Mouse (Mus musculus): ENCODE measurements around the gene Hmgcr.

Gene Hmgcr

DNA sequence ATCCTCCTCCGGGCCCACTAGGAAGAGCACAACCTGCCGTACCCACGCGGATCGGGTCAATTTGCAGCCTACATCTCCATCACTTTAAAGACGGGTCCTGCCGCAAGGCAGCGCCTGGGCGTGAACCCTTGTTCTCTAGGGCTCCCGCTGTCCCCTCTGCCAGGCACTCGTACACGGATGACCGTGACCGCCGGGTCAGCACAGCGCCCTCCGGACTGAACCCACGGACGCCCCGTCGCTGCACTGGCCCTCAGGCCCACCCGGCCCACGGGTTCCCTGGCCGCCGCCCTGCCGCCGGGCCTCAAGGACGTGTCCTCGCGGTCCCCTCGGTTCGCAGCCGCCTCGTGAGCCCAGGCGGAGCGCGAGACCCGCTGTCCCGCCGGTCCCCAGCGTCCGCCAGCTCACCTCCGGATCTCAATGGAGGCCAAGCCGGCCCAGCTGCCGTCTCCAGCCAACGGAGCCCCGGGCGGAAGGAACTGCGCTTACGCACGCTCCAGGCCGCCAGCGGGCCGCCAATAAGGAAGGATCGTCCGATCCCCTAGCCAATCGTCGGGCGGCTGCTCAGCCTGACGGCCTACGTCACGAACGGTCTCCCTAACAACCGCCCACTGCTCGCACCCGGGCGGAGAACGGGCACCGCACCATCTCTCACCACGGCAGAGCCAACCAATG, at the start of gene Hmgcr:
Hmgcr (minus strand) TSS at position 531 of the 672 bp plus-strand sequence.
- DNase-seq, result peak; percentile 99

DNA sequence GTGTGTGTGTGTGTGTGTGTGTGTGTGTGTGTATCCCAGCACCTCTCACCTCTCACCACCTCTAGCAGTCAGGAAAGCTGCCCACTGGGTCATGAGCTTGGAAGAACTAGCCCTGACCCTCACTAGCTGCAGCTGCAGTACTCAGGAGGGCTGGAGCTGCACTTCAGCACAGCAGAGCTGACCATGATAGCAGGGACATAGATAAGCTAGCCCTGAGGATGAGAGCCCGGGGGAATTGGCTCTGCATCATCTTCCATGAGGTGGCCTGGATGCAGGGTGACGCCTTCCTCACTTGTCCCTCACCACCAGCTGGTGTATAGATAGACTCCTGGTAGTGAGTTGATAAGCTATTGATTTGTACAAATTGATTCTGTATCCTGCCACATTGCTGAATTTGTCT, 49.3 kb upstream of the Hmgcr start:
- no peak for DNase-seq

DNA sequence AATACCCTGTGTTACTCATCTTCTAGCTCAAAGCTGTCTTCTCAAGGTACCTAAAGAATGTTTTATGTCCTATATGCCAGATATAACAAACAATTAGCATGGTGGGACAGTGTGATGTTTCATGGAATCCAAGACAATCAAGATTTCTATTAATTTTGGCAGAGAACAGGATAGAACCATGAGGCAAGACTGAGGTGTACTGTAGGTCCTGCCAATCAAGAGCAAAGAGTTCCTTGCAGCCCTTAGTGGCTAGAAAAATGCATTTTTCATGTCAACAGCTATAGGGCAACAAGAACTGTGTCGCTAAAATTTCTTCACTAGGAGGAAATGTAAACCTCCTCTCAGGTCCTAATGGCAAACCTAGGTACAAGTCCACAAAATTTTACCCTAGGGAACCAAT, 47.1 kb upstream of the Hmgcr start:
- DNase-seq, result no peak

DNA sequence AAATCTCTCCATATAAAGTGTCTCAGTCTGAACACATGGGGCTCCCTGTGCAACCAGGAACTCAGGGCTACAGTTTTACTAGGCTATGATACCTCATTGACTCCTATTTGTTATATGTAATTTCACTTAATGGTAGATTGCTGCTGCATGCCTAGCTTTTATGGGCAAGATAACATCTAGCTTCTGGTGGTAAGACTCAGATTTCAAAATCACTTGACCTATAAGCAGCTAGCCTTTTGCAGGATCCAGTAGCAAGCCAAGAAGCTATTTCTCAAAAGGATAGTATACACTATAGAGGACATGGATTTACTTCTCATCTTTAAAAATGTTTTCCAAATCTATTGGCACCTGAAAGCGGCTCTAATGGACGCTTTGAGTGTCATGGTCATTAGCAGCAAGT, 45.6 kb upstream of the Hmgcr start:
- DNase-seq, result no peak

DNA sequence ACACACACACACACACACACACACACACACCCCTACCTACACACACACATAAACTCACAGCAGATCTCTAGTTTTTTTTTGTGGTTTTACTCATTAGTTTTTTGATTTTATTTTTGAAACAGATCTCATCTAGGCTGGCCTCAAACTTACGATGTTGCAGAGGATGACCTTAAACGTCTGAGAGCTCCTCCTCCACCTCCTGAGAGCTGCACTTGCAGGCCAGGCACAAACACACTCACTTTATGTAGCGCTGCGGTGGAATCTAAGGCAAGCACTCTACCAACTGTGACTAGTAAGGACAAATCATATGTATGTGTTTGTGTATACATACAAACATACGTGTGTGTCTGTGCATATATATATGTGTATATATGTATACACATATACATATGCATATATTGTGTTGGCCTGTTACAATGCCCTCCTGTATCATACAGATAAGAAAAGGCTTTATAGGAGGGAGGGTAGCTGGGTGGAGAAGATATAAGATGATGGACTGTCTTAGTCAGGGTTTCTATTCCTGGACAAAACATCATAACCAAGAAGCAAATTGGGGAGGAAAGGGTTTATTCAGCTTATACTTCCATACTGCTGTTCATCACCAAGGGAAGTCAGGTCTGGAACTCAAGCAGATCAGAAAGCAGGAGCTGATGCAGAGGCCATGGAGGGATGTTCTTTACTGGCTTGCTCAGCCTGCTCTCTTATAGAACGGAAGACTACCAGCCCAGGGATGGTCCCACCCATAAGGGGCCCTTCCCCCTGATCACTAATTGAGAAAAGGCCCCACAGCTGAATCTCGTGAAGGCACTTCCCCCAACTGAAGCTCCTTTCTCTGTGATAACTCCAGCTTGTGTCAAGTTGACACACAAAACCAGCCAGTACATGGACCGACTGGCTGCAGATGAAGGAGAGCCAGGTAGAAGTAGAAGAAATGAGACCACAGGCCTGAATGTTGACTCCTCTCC, 38.8 kb upstream of the Hmgcr start:
- no peak for DNase-seq

DNA sequence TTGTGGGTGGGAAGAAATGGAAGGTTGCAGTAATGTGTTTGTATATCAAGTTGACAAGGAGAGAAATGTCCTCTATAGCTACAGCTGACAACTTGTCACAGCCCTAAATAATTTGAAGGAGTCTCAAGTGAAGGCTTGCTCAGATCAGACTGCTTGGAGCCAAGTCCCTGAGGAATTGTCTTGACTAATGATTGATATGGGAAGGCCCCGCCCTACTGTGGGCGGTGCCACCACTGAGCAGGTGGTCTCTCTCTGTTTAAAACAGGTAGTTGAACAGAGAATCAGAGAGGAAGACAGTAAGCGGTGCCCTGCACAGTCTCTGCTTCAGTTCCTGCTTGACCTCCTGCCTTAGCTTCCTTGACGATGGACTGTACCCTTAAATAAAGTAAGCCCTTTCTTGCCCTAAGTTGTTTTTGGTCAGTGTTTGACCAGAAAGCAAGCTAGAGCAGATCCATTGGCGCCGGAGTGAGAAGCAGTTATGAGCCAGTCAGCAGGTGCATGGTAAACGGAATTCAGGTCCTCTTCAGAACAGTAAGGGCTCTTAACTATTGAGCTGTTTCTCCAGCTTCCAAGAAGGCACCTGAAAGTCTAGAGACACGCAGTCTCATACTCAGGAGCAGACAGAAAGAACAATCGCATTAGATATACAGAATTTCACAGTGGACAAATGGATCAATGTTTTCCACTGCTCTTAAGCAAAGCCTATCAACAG, 32.0 kb upstream of the Hmgcr start:
- DNase-seq, result no peak

DNA sequence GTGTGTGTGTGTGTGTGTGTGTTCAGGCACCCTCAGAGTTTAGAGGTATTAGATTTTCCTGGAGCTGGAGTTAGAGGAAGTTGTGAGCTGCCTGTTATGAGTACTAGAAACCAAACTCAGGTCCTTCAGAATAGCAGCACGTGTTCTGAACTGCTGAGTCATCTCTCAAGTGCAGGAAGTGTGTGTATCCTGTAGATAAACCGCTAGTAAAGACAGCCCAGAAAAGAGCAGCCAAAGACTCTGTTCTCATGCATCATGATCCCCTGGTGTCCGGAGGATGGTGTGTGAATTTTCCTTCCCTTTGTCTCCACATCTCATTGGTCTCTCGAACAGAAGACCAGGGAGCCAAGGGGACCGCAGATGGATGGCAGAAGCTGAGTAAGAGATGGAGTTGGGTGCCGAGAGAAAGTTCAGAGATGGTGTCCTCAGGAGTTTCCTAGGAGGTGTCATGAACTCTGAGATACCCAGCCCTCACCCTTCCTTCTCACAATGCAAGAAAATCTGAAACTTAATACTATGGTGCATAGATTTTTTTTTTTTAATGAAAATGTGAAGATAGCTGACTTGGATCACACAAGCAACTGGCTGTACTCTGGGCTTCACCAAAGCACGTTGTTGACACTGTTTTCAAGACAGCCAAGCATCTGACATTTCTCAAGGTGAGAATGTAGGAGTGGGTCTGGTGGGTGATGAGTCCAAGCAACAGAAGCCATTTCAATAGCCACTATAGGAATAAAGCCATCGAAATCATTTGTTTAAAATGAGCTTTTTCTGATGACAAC, 27.3 kb upstream of the Hmgcr start:
- DNase-seq, result no peak

DNA sequence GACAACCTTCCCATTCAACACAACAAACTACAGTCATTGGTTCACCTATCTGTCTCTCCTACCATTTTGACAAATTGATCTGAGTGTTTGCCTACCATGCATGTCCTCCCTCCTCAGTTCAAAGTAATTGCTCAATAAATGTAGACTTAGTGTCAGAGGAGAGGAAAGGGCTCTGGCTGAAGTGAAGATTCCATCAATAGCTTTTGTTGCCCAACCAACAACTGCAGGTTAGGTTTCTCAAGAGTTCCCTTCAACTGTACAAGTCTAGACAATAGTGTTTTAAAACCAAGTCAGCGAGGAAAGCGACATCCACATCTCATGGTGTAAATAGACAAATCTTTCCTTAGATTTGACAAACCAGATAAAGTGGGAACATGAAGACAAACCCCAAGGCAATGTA, 24.7 kb upstream of the Hmgcr start:
- no peak for DNase-seq

DNA sequence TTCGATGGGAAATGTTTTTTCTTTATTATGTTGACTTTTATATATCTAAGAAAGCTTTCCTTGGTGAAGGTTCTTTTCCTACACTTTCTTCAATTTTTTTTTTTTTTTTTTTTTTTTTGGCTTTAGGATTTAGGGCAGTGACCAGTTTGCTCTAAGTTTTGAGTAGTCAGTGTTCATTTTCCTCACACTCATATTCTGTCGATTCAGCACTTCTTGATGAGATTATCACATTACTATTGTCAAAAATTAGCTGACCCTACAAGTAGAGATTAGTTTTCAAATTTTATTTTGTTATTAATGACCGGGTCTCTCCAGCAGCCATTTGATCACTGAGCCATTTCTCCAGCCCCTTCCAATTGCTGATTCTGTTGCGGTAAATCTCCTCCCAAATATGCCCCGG, 19.2 kb upstream of the Hmgcr start:
- DNase-seq, result no peak

DNA sequence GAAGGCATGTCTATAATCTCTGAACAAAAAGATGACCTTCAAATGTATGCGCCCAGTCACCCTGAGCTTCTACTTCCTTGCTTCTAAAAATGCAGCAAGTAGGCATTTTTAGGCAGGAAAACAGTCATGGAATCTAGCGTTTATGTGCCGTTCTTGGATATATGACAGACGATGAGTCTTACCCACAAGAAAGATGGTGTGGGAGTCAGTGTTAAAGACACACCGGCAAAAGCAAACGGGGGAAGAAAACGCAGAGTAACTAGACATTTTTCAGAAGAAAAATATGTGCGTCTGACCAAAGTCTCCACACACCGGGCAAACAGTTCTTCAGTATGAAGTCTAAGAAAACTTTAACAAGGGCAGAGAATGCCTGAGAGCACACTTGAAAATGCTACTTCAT, 16.5 kb upstream of the Hmgcr start:
- DNase-seq, result no peak

DNA sequence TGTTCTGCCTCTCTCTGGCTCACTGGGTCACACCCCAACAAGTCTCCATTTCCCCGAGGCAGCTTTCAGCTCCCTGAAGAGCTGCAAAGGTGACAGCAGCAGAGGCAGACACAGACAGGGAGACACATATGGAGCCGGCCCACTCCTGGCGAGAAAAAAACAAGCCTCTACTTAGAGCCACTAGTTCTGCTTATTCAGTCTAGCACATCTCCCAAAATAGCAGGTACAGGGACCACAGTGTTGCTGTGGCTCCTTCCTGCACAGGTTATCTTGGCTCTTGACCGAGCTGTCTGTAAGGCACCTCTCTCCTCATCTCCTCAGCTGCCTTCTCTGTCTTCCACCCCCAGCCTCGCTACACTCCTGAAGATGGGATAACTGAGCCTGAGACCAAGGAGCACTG, 14.0 kb upstream of the Hmgcr start:
- DNase-seq, result no peak

DNA sequence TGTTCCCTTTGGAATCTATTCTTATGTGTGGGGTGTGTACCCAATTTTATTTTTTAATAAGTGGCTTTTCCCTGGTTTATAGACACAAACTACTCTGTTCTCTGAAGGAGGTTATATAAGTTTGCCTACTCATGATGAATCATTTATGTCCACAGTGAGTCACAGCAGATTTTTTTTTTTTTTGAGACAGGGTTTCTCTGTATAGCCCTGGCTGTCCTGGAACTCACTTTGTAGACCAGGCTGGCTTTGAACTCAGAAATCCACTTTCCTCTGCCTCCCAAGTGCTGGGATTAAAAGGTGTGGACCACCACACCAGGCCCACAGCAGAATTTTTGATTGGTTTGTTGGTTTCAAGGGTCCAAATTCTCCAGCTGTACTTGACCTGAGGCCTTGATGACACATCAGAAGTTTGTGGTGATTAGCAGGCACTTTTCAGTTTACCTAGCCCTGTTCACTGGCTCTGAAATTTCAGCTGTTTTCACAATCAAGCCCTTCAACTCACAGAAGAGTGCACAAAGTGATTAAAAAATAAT, 10.4 kb upstream of the Hmgcr start:
- no peak for DNase-seq

DNA sequence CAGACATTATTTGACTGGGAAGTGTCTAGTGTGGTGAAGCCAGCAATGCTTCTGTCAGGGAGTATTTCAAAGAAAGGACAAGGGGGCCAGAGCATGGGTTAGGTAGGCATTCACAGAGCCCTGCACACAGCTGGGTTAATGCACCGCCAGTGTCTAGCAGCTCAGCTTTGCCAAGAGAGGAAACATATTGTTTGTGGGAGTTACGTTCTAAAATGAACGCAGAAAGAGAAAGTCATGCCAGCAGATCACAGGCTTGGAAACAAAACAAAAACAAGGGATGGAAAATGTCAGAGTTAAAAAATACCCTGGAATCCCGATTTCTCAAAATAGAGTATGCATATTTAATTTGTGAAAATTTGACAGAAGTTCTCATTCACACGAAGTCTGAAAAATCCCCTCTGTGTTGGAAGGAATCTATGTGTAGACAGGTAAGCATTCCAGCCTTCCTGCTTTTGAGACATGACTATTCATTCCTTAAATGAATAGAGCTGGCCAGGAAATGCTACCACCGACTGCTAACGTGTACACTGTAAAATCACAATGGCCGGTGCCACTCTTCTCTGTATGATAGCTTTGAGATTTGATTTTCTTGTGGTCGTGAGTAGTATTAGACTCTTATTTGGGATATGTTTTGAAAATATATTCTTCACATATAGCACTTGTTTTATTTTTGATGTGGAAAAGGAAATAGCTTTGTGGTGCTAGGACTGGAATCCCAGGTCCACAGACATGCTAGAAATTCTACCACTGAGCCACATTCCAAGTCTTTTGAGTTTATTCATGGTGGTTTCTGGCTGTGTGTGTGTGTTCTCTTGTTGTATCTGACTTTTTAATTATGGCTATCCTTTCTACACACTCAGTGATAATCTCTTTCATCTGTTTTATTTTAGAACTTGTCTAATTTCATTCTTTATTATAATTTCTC, 9.7 kb upstream of the Hmgcr start:
- DNase-seq, result no peak

DNA sequence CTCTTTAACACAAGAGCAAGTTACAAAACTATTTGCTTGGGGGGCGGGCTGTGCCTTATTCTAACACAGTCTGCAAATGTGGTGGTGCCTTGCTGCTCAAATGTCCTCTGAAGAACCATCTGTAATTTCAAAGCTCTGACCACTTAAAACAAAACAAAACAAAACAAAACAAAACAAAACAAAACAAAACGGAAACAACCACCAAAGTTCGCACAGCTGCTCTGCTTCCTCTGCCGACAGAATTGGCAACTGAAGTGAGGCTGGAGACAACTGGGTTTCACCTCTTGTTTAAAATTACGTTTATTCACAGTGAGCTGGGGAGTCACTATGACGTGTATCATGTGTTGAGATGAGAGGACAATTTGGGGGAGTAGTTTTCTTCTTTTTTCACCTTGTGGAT, 7.9 kb upstream of the Hmgcr start:
- DNase-seq, result no peak

DNA sequence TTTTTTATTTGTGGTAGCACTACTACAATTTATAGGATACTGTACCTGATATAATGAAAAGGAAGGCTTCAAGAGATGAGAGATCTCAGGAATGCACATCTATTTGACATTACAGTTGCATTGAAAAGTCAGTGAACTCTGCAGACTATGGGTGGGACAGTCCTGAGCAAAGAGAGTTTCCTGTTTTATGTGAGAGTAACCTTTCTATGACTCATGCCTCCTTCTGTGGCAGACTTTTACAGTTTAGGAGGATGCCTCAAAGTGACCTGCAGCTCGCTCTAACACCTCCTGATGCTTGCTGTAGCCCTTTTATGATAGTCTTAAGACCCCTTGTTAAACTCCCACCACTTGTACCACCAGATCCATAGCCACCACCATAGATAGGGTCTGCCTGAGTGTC, 6.3 kb upstream of the Hmgcr start:
- DNase-seq, result no peak

DNA sequence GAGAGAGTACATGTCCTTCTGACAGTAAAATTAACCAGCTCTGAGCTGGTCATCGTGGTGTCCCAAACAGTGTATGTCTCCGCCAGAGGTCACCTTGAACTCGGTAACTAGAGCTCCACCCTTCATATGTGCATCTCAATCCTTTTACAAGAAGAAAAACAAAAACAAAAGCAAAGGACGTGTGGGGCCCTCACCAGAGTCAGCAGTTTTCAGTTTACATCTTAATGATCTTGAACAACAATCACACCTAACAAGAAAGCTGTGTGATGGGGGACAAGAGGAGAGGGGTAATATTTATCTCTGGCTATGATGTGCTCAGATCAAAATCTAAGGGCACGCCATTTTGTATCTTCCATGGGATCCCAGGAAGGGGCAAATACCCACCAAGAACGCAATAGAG, 5.0 kb upstream of the Hmgcr start:
- DNase-seq, result no peak

DNA sequence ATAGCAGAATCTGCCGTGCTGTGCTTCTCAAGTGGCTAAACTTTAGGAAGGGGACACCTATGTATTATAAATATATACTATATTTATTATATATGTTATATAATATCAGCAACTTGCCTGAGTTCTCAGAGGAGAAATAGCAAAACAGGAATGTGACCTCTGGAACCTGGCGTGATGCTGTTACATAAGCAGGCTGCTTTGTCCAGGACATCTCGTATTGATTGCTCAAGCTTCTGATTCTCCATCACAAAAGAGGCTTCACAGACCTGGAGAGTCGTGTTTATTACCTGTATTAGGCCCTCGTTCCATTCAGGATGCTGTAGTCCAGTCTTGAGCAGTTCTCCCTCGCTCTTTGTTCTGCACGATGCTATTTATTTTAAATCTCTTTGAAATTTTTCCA, 3.1 kb upstream of the Hmgcr start:
- no peak for DNase-seq

DNA sequence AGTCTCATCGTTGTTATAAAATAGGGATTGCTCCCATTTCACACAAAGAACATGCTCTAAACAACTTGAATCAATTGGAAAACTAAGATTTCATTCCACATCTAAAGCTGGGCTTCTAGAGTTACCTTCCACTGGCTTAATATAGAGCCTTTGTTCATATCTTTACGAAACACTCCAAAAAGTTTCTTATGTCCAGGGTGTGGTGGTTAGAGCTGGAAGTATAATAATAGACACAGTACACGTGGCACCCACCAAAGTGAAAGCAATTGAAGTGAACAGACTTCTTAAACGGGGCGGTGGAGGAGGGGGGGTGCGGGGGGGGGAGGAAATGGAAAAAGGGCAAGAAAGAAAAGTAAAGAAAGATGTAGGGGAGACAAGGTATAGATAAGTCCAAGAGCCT, 1.5 kb upstream of the Hmgcr start:
- DNase-seq, result no peak

DNA sequence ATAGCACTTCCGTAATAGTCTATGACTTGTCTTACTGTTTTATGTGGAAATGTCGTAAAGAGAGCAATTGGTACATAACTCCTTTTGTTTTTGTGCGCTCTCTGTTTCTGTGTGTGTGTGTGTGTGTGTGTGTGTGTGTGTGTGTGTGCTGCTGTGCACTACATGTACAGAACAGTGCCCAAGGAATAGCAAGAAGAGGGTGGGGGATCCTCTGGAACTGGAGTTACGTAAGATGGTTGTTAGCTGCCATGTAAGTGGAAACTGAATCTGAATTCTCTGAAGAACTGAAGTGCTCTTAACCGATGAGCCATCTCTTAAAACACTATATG, 1.1 kb upstream of the Hmgcr start:
- no peak for DNase-seq

DNA sequence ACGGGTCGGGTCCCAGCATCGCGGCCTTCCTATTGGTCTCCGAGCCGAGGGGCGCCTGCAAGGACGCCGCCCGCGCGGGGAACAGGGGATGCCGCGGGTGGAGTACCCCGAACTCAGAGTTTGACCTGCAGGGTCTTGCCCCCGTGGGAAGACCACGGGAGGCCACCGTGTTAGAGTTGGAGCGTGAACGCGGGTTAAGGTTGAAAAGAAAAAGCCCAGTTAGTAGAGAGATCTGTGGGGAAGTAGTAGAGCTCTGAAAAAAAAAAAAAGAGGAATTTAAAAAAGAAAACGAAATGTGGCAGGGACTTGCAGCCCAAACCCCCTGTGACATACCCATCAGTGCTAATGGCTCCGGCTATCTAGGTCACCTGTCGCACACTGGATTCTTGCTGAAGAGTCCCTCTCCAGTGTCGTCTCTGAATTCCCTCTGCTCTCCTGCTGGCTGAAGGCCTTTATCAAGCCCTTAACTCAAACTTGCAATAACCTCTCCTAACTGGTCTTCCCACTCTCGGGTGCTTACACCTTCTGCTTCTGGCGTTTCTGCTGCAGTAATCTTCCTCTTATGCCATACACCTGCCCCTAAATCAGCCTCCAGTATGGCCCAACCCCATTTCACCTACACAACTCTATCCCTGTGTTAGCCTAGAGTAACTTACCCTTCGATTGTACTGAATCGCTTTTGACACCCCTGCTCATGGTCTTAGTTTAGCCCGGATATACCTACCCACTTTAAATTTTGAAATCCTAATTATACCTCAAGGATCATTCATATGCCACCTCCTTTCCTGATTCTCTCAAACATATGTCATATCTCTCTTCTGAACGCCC, 556 bp upstream of the Hmgcr start:
- no peak for DNase-seq

DNA sequence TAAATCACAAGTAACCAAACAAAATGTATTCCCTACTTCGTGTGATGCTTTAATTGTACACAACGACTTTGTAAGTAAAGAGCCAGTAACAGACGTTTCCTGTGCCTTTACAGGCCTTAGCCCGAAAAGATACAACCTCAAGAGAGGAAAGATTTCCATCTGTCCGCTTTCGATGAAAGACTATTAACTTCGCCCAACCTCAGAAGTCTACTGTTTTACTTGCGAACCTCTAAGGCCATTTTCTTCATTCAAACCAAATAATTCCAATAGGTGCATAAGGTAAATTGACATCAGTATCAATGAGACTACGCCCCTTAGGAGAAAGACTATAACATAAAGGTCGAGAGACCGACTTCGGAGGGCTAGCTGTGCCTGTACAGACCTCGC, 724 bp downstream of the Hmgcr start:
- no peak for DNase-seq
